Mouse (Mus musculus): ENCODE data around the gene Camk1d.

GRCm38 (mm10) chr2:5645584-5645983, 68.7 kb downstream of the Camk1d start:
- TF ChIP-seq CTCF (IDR thresholded peaks at IDR 0.05; ENCODE audit: borderline replicate concordance, control insufficient read depth, extremely low read depth, insufficient read depth, low read length, poor library complexity) (no peak), POLR2A (IDR thresholded peaks at IDR 0.05; ENCODE audit: control insufficient read depth, extremely low read depth, insufficient read depth, low read length, poor library complexity) (no peak)
